Mouse (Mus musculus): Measurements from ENCODE around the gene Slc46a3. TPM values are rescaled to one million over a fixed set of nuclear protein-coding genes. Genes with fewer than 3 reads are reported as not detected.

The Slc46a3 gene
- 10 to 100 TPM; 20.6 to 37.8 TPM for total RNA-seq (2023)

GRCm38 (mm10) chr5:147894455-147895076 is at the start of gene Slc46a3:
Gene Slc46a3, minus strand, starts transcription at chr5:147894815.

GRCm38 (mm10) chr5:147860449-147861261 is 34.0 kb downstream of the Slc46a3 start, which contains the start of gene Pomp:
Gene Pomp, plus strand, starts transcription at chr5:147860461.

Other genes starting within 250 kb of the Slc46a3 start
- not detected for gene Flt1, start 168.8 kb downstream of the Slc46a3 start, total RNA-seq (2023)
- 10 to 100 TPM; 72.1 to 88.3 TPM for gene Pomp, start 34.4 kb downstream of the Slc46a3 start, total RNA-seq (2023)
- under 1 TPM; 0.09 to 0.81 TPM for gene Mtus2, start 62.5 kb upstream of the Slc46a3 start, total RNA-seq (2023)